Mouse (Mus musculus) layer of hippocampus, postnatal 10 days (tissue): ENCODE measurements around the gene Phf3. TPM values are rescaled to one million over a fixed set of nuclear protein-coding genes. Genes with fewer than 3 reads are reported as not detected.
"Not testable (repeated sequence)": the region's sequence is repeated elsewhere in the genome, so short reads cannot be mapped to it uniquely, and the experiment has no call there.

ENCODE experiments used
- DNase-seq, 2 experiments: peaks; one replicate each; pipeline ENCODE4 v3.0.0; 2021; ENCODE audit warnings: low spot score in 2 of 2
- total RNA-seq, 2 experiments: library from RNA; stranded (reverse); gene quantifications; 2 replicates each; pipeline ENCODE4 v1.2.3; 2021

Phf3 gene
- total RNA-seq, 2 experiments from 2014 or later: 80.1 to 82.2 TPM

- no peak for DNase-seq
Observed at GRCm38 (mm10) chr1:30771772-30772171, 101.9 kb downstream of the Phf3 start.

- DNase-seq: not testable (repeated sequence)
Observed at GRCm38 (mm10) chr1:30770599-30770998, 103.1 kb downstream of the Phf3 start.

- DNase-seq: no peak
Observed at GRCm38 (mm10) chr1:30756794-30757193, 116.9 kb downstream of the Phf3 start.

GRCm38 (mm10) chr1:30755453-30756224 is 118.1 kb downstream of the Phf3 start:
- DNase-seq: no peak

Other genes starting within 250 kb of the Phf3 start
- not detected for gene AC153137.1, start 104.0 kb upstream of the Phf3 start, total RNA-seq